Mouse (Mus musculus) liver, embryonic 15.5 days (tissue): ENCODE data around the gene Topaz1. TPM values are rescaled to one million over a fixed set of nuclear protein-coding genes. Genes with fewer than 3 reads are reported as not detected.
A peak's percentile ranks its signal among the peaks of the same experiment; 100 is the strongest.

Source experiments
- ATAC-seq: fragments of 200-750 bp; cut with Nextera tagmentation; 2 replicates; pipeline ENCODE4 v1.8.0; 2017; ENCODE audit warnings: moderate number of reproducible peaks, mild to moderate bottlenecking, moderate library complexity; ENCODE audit not compliant: insufficient read depth
- H3K27ac ChIP-seq: fragments of 300-500 bp; sonication (generic); replicated peaks from 2 replicates; pipeline ENCODE4 v1.5.1; 2015; ENCODE audit warnings: mild to moderate bottlenecking, inconsistent platforms
- H3K27me3 ChIP-seq: fragments of 300-500 bp; sonication (generic); 2 replicates; pipeline ENCODE4 v1.6.1; 2015; ENCODE audit warnings: mild to moderate bottlenecking, inconsistent platforms
- H3K36me3 ChIP-seq: fragments of 300-500 bp; sonication (generic); replicated peaks from 2 replicates; pipeline ENCODE4 v1.6.1; 2015; ENCODE audit warnings: moderate library complexity, mild to moderate bottlenecking, inconsistent platforms
- H3K4me1 ChIP-seq: fragments of 300-500 bp; sonication (generic); replicated peaks from 2 replicates; pipeline ENCODE4 v1.6.1; 2015; ENCODE audit warnings: inconsistent platforms
- H3K4me2 ChIP-seq: fragments of 300-500 bp; sonication (generic); 2 replicates; pipeline ENCODE4 v1.6.1; 2015; ENCODE audit warnings: moderate library complexity, mild to moderate bottlenecking, inconsistent platforms
- H3K4me3 ChIP-seq: fragments of 300-500 bp; sonication (generic); replicated peaks from 2 replicates; pipeline ENCODE4 v1.5.1; 2015; ENCODE audit warnings: mild to moderate bottlenecking, inconsistent platforms
- H3K9ac ChIP-seq: fragments of 300-500 bp; sonication (generic); 2 replicates; pipeline ENCODE4 v1.6.1; 2015; ENCODE audit warnings: moderate library complexity, mild to moderate bottlenecking, inconsistent platforms
- H3K9me3 ChIP-seq: fragments of 300-500 bp; sonication (generic); replicated peaks from 2 replicates; pipeline ENCODE4 v1.6.1; 2016; ENCODE audit warnings: inconsistent platforms
- WGBS: fragments of 180-500 bp; shearing (Covaris S2); methylation state at CpG from one replicate; pipeline ENCODE4 v1.1.7; 2015; ENCODE audit warnings: mixed read lengths; ENCODE audit not compliant: insufficient replicate concordance; 5-methylcytosine and 5-hydroxymethylcytosine counted together
- polyA plus RNA-seq: library from polyadenylated mRNA; unstranded; fragments of >200 nt; fragmentation: Nextera tagmentation; extraction: Ambion mirVana; gene quantifications from 2 replicates; pipeline ENCODE4 v1.2.1, GENCODE M21; 2015

Gene Topaz1
- polyA plus RNA-seq: 0.05 TPM in 1 of 2 replicates, not detected in the other

DNA sequence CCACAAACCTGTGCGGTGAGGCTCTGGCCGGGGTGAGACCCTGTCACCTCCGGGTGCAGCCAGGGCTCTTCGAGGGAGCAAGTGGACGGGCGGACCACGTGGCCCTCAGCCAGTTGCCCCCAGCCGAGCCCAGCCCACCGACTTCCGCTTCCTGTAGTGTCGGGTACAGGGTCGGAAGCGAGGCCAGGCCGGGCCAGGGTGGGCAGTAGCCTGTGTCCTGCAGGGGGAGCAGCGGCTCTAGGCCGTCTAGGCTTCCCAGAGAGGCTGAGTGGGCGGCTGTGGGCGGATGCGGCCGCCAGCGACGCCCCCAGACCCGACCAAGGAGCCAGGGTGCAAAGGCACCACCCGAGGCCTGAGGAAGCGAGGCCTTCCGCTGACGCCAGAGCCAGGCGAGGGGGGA, at the start of gene Topaz1:
Gene Topaz1 (plus strand): TSS at position 287 of the 400 bp plus-strand sequence.
- Histone ChIP-seq H3K4me1 (no peaks in the 10 kb centered on the region), H3K4me3 (no peak within 1 kb of the TSS), H3K9ac (no peak within 1 kb of the TSS), H3K27ac (no peak within 1 kb of the TSS), H3K36me3 (no peaks in the 10 kb centered on the region), H3K9me3 (no peaks in the 10 kb centered on the region), H3K4me2 (no peak within 1 kb of the TSS), H3K27me3 (no peaks in the 10 kb centered on the region)
- no peak for ATAC-seq
- 62% methylated on average over 28 of the region's 28 CpGs for WGBS

DNA sequence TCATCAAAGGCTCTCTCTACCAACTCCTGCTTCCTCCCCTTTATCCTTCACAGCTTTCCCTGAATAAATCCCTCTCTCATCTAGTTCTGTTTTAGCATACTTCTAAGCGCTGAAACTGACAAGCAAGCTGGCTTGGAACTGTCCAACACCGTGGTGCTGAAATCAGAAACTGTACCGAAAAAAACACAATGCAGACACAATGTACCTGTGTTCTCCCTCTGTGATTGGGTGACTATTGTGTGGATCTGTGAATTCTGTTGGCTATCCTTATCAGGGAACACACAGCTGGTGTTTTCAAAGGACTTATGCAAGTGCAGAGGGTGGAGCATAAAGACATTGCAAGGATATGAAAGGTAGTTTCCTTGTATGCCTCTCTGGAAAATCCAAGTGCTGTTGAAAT, 45.3 kb upstream of the Topaz1 start:
- no peaks in the 10 kb centered on the region for H3K4me1 ChIP-seq
- H3K9me3 ChIP-seq: no peaks in the 10 kb centered on the region
- no peaks in the 10 kb centered on the region for H3K36me3 ChIP-seq
- ATAC-seq: no peak
- no peak overlapping the region for H3K4me2 ChIP-seq
- no peak overlapping the region for H3K9ac ChIP-seq
- no peak overlapping the region for H3K27ac ChIP-seq
- WGBS: 5% methylated on average over 3 of the region's 3 CpGs
- H3K4me3 ChIP-seq: no peak overlapping the region
- H3K27me3 ChIP-seq: no peaks in the 10 kb centered on the region

DNA sequence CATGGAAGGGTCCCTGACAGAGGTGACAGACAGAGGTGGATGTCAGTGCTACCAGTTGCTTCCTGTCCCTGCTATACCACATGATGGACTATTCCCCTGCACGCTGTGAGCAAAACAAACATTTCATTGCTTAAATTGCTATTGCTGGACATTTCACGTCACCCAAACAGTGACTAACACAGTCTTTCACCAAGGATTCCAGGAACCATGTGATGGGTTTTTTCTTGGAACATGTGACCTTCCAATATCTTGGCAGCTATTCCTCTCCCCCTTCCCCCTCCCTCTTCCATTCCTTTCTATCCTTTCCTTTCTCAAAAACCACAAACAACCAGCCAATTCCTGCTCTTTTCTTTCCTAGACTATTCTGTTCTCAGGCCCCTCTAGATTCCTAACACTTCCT, 33.3 kb upstream of the Topaz1 start:
- no peak for ATAC-seq
- H3K36me3 ChIP-seq: no peaks in the 10 kb centered on the region
- H3K4me3 ChIP-seq: no peak overlapping the region
- H3K9ac ChIP-seq: no peak overlapping the region
- H3K27ac ChIP-seq: no peak overlapping the region
- no peaks in the 10 kb centered on the region for H3K27me3 ChIP-seq
- no peak overlapping the region for H3K4me2 ChIP-seq
- 25% methylated on average over 2 of the region's 2 CpGs for WGBS
- H3K9me3 ChIP-seq: no peaks in the 10 kb centered on the region
- no peaks in the 10 kb centered on the region for H3K4me1 ChIP-seq

DNA sequence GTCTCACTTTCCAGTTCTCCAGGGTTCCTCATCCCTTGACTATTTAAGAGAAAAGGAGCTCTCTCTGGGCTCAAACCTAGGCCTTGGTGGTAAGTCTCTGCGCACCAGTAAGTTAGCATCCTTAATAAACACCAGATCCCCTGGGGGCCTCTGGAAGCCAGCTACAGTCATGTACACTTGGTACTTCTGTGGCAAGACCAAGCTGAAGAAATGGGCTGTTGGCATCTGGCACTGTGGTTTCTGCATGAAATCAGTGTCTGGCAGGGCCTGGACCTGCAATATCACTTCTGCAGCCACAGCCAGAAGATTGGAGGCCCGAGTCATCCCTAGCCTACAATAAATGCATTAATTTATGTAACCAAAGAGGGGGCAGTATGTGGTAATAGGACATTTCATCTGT, 32.1 kb upstream of the Topaz1 start:
- no peaks in the 10 kb centered on the region for H3K4me1 ChIP-seq
- no peak overlapping the region for H3K9ac ChIP-seq
- no peaks in the 10 kb centered on the region for H3K9me3 ChIP-seq
- H3K27ac ChIP-seq: no peak overlapping the region
- H3K27me3 ChIP-seq: no peaks in the 10 kb centered on the region
- no peak for ATAC-seq
- WGBS: 66% methylated on average over 2 of the region's 2 CpGs
- H3K4me3 ChIP-seq: no peak overlapping the region
- no peaks in the 10 kb centered on the region for H3K36me3 ChIP-seq
- H3K4me2 ChIP-seq: no peak overlapping the region

DNA sequence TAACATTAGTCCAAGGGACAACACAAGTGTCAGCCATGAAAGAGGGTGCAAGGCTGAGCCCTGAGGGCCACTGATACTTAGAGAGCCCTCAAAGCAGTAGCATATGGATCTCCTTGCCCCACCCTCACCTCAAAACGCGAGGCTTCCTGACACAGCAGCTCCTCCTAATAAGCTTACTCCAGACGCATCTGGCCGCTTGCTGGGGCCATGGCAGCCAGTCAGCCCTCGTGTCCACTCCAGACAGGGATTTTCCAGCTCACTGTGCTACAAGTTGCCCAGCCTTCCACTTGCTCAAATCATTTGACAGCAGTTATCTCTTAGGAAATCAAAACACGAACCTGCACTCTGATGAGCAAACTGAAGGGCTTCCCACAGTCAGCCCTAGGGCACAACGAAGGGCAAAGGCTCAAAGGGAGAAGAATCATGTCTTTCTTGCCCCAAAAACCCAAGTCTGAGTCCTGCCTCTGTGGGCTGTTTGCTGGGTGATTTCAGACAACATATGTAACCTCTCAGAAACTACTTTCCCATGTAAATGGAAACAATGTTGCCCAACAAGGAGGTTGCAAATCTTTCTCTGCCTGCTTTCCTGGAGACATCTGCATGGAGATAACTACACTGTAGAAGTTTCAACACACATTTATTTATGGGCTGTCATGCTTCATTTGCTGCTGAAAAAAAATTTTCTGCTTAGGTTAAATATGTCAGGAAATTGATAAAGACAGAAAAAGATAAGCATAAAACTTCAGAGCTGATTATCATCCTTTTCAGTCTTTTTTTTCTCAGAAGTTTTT, 30.8 kb upstream of the Topaz1 start:
- no peaks in the 10 kb centered on the region for H3K4me1 ChIP-seq
- H3K27ac ChIP-seq: no peak overlapping the region
- ATAC-seq: no peak
- H3K9ac ChIP-seq: no peak overlapping the region
- no peaks in the 10 kb centered on the region for H3K9me3 ChIP-seq
- H3K36me3 ChIP-seq: no peaks in the 10 kb centered on the region
- H3K4me2 ChIP-seq: no peak overlapping the region
- H3K27me3 ChIP-seq: no peaks in the 10 kb centered on the region
- H3K4me3 ChIP-seq: no peak overlapping the region
- WGBS: 19% methylated on average over 7 of the region's 7 CpGs

DNA sequence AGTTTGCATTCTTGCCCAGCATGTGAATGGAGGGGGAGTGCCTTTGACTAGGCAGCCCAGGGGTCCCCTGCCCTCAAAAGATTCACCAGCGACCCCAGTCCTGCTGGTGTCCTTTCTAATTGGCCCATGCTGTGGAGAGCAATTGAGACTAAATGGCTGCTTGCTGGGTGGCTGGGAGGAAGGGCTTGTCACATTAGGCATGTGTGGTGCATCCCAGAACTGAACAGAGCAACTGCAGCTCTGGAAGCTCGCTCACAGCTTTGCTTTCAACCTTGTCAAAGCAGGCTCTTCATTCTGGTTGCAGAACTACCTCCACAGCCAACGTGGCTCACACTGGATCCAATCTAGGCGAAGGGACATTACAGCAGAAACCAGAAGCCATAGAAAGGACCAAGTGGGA, 24.9 kb upstream of the Topaz1 start:
- Histone ChIP-seq H3K4me2 (no peak overlapping the region), H3K4me1 (no peaks in the 10 kb centered on the region), H3K36me3 (no peaks in the 10 kb centered on the region), H3K4me3 (no peak overlapping the region), H3K9me3 (no peaks in the 10 kb centered on the region), H3K27ac (no peak overlapping the region), H3K27me3 (peaks cover 30% of the 10 kb centered on the region), H3K9ac (no peak overlapping the region)
- ATAC-seq: no peak
- WGBS: 21% methylated on average over 4 of the region's 4 CpGs

DNA sequence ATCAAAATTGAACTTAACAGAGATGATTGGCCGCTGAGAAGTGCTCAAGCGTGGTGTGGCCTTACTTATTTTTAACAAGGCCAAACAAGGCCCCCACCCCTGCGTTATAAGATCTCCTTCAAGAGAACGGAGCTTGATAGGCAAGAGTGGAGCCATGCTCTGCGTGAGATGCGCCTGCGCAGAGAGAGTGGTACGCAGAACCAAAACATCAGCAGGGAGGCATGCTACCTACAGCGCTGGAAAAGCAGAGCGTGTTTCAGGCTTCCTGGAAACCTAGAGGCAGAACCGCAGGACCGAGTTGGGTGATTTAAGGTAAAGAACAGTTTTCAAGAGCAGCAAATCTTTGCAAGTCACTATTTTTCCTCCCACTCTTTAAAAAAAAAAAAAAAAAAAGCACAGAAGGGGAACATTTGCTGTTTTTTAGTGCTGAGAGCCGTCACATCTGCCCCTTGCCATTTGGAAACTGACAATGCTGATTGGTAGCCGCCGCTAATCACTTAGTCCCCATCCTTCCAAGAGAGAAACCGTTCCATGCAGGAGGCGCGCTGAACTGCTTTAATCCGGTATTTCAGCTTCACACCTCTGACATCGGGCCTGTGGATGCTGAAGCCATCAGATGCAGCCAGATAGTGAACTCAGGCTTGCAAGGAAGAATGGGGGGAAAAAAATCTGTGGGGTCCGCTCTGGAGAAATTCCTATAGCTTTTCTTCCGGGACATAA, 21.9 kb upstream of the Topaz1 start:
- Histone ChIP-seq H3K4me3 (no peak overlapping the region), H3K9ac (no peak overlapping the region), H3K27me3 (peaks cover 38% of the 10 kb centered on the region), H3K9me3 (no peaks in the 10 kb centered on the region), H3K27ac (no peak overlapping the region), H3K4me2 (no peak overlapping the region), H3K4me1 (no peaks in the 10 kb centered on the region), H3K36me3 (no peaks in the 10 kb centered on the region)
- ATAC-seq: no peak
- WGBS: 36% methylated on average over 22 of the region's 22 CpGs

DNA sequence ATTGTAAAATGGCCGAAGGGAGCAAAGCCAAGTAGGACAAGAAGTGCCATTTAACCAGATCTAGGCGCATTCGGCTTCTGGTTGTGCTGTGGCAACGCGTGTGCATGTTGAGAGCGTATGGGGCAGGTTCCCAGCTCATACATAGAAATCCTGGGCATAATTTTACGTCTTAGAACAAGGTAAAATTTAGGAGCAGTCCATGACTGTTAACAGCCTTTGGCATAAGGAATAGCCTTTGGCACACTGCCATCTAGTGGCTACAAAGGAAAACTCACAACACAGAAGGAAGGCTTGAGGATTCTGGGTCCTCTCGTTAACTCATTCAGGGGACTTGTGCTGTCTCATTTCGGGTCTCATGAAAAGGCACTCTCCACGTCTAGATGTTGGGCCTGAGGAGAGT, 17.6 kb upstream of the Topaz1 start:
- Histone ChIP-seq H3K4me2 (no peak overlapping the region), H3K4me1 (no peaks in the 10 kb centered on the region), H3K27ac (no peak overlapping the region), H3K9ac (no peak overlapping the region), H3K27me3 (peaks cover 36% of the 10 kb centered on the region), H3K9me3 (no peaks in the 10 kb centered on the region), H3K36me3 (no peaks in the 10 kb centered on the region), H3K4me3 (no peak overlapping the region)
- 14% methylated on average over 10 of the region's 10 CpGs for WGBS
- ATAC-seq: no peak

DNA sequence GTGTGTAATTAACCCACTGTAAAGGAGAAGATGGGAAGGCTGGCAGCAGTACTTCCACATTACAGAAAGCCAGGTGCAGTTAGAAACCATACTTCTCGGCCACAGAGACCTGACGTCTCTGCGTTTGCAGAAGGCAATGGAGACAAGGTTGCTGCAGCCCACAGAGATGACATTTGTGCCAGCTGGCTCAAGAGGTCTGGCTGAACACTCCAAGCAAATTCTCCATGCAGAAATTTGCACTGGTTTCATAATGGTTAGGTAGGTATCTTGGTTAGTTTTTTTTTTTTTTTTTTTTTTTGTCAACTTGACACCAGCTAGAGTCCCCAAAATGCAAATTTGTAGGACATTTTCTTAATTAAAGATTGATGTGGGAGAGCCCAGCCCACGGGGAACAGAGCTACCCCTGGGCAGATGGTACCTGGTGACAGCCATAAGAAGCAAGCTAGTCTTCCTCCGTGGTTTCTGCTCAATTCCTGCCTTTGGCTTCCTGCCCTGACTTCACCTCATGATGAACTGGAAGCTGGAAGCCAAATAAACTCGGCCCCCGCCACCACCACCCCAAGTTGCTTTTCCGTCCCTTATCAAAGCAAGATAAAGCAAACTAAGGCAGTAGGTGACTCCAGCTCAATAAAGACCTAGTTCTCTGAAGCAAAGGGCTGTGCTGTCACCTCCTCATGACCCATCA, 14.9 kb upstream of the Topaz1 start:
- Histone ChIP-seq H3K36me3 (no peaks in the 10 kb centered on the region), H3K9me3 (no peaks in the 10 kb centered on the region), H3K27me3 (peaks cover 16% of the 10 kb centered on the region), H3K9ac (no peak overlapping the region), H3K4me1 (no peaks in the 10 kb centered on the region), H3K4me3 (no peak overlapping the region), H3K4me2 (no peak overlapping the region), H3K27ac (no peak overlapping the region)
- ATAC-seq: no peak
- WGBS: 28% methylated on average over 8 of the region's 8 CpGs

DNA sequence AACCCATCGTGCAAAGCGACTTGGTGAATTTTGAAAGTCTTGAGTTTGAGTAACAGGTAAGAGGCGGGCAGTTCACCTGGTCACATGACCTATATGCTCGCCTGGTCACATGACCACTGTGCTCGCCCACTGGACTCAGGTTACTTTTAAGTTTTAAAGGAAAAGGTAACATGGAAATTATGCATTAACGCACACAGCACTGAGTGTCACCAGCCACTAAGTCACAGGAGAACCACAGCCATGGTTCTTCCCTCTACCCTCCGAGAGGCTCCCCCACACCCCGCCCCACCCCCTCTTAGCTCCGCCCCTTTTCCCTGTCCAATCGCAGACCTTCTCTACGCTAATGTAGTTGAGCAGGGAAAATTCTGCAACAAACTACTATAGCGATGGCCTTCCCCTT, 13.9 kb upstream of the Topaz1 start:
- peak overlapping the region; percentile 12 for H3K4me3 ChIP-seq
- peak overlapping the region; percentile 29; the same call in 1 of the 2 replicates for H3K4me2 ChIP-seq
- 30% methylated on average over 12 of the region's 12 CpGs for WGBS
- H3K27me3 ChIP-seq: peaks cover 11% of the 10 kb centered on the region; the same call in 1 of the 2 replicates
- no peaks in the 10 kb centered on the region for H3K4me1 ChIP-seq
- no peaks in the 10 kb centered on the region for H3K36me3 ChIP-seq
- H3K9ac ChIP-seq: no peak overlapping the region
- 0 out of 2 replicates have a peak, but pooled peaks have one; percentile 15 for ATAC-seq
- no peaks in the 10 kb centered on the region for H3K9me3 ChIP-seq
- H3K27ac ChIP-seq: no peak overlapping the region

DNA sequence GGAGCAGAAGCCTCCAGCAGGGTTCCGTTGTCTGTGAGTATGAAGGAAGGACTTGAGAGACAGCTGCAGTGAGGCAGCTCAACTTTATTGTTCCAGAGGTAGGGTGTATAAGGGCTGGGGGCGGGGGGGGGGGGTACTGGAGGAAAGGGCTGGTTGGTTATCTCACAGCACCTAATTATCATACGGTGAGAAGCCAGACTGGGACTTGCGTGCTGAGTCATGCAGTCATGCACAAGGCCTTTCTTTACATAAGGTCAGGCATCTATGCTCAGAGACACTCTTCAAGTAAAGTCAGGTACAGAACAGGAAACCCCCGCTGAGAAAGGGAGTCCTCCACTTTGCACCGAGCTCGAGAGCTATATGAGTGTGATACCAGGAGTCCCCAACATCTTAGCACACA, 12.2 kb upstream of the Topaz1 start:
- H3K9ac ChIP-seq: no peak overlapping the region
- no peaks in the 10 kb centered on the region for H3K36me3 ChIP-seq
- peaks cover 11% of the 10 kb centered on the region; the same call in 1 of the 2 replicates for H3K27me3 ChIP-seq
- 25% methylated on average over 7 of the region's 7 CpGs for WGBS
- no peaks in the 10 kb centered on the region for H3K9me3 ChIP-seq
- ATAC-seq: no peak
- H3K27ac ChIP-seq: no peak overlapping the region
- H3K4me2 ChIP-seq: no peak overlapping the region
- no peak overlapping the region for H3K4me3 ChIP-seq
- no peaks in the 10 kb centered on the region for H3K4me1 ChIP-seq
